Mouse (Mus musculus) kidney, postnatal 0 days (tissue): Measurements from ENCODE around the gene Olfr465-ps1. TPM values are rescaled to one million over a fixed set of nuclear protein-coding genes. Genes with fewer than 3 reads are reported as not detected.

Experiments
- ATAC-seq: fragments of 200-750 bp; cut with Nextera tagmentation; replicated peaks from 2 replicates; pipeline ENCODE4 v1.8.0; 2017; ENCODE audit warnings: low read depth, moderate number of reproducible peaks, moderate TSS enrichment, moderate library complexity; ENCODE audit not compliant: low FRiP score
- DNase-seq: peaks from one replicate; pipeline ENCODE4 v3.0.0-alpha.2; 2016; ENCODE audit warnings: low spot score
- H3K27ac ChIP-seq: fragments of 300-500 bp; sonication (generic); 2 replicates; pipeline ENCODE4 v1.5.1; 2014; ENCODE audit warnings: mild to moderate bottlenecking
- H3K27me3 ChIP-seq: fragments of 300-500 bp; sonication (generic); 2 replicates; pipeline ENCODE4 v1.6.1; 2014; ENCODE audit warnings: low read length, mixed read lengths; ENCODE audit not compliant: insufficient read depth
- H3K36me3 ChIP-seq: fragments of 300-500 bp; sonication (generic); 2 replicates; pipeline ENCODE4 v1.6.1; 2014; ENCODE audit warnings: low read length, mixed read lengths; ENCODE audit not compliant: insufficient read depth
- H3K4me1 ChIP-seq: fragments of 300-500 bp; sonication (generic); replicated peaks from 2 replicates; pipeline ENCODE4 v1.6.1; 2014; ENCODE audit warnings: antibody characterized with exemption, low read length, mixed read lengths; ENCODE audit not compliant: insufficient read depth
- H3K4me2 ChIP-seq: fragments of 300-500 bp; sonication (generic); 2 replicates; pipeline ENCODE4 v1.6.1; 2014; ENCODE audit warnings: mild to moderate bottlenecking, low read length, moderate library complexity, mixed read lengths
- H3K4me3 ChIP-seq: fragments of 300-500 bp; sonication (generic); replicated peaks from 2 replicates; pipeline ENCODE4 v1.5.1; 2014; ENCODE audit warnings: low read depth, low read length
- H3K9ac ChIP-seq: fragments of 300-500 bp; sonication (generic); 2 replicates; pipeline ENCODE4 v1.6.1; 2014; ENCODE audit warnings: low read depth, low read length
- H3K9me3 ChIP-seq: fragments of 300-500 bp; sonication (generic); replicated peaks from 2 replicates; pipeline ENCODE4 v1.6.1; 2016; ENCODE audit warnings: low read length, inconsistent platforms, mixed read lengths
- CTCF ChIP-seq: IDR thresholded peaks from 2 replicates; pipeline ENCODE4 v1.5.1; 2016; ENCODE audit warnings: antibody characterized with exemption, low read depth, mild to moderate bottlenecking, moderate library complexity
- WGBS: fragments of 180-500 bp; shearing (Covaris S2); extraction: QIAGEN DNeasy Blood & Tissue Kit; methylation state at CpG from one replicate; pipeline ENCODE4 v1.1.7; 2014; 5-methylcytosine and 5-hydroxymethylcytosine counted together
- polyA plus RNA-seq: library from polyadenylated mRNA; unstranded; fragments of >200 nt; fragmentation: Nextera tagmentation; extraction: Ambion mirVana; gene quantifications from 2 replicates; pipeline ENCODE4 v1.2.1, GENCODE M21; 2015

Gene Olfr465-ps1
- polyA plus RNA-seq: not detected in 2 replicates

DNA sequence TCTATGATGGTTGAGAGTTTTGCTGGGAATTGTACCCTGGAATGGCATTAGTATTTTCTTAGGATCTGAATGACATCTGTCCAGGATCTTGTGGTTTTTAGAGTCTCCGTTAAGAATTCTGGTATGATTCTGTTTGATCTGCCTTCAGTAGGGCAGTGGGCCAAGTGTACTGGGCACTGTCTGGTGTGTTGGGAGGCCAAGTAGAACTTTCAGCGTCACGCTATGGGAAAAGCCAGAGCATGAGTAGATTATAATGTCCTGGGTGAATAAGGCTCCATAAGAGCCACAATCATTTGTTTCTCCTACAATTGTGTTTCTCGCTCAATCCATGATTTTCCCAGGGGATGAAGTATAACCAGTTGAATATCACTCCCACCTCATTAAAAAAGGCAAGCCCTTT, at the start of gene Olfr465-ps1:
Gene Olfr465-ps1 (plus strand): TSS at position 301 of the 400 bp plus-strand sequence.
- no peak for TF ChIP-seq CTCF
- Histone ChIP-seq H3K4me1 (no peaks in the 10 kb centered on the region), H3K36me3 (no peaks in the 10 kb centered on the region), H3K9ac (no peak within 1 kb of the TSS), H3K27me3 (no peaks in the 10 kb centered on the region), H3K9me3 (no peaks in the 10 kb centered on the region), H3K4me2 (no peak within 1 kb of the TSS), H3K4me3 (no peak within 1 kb of the TSS), H3K27ac (no peak within 1 kb of the TSS)
- 85% methylated on average over 4 of the region's 4 CpGs for WGBS
- DNase-seq (no peak), ATAC-seq (no peak)

DNA sequence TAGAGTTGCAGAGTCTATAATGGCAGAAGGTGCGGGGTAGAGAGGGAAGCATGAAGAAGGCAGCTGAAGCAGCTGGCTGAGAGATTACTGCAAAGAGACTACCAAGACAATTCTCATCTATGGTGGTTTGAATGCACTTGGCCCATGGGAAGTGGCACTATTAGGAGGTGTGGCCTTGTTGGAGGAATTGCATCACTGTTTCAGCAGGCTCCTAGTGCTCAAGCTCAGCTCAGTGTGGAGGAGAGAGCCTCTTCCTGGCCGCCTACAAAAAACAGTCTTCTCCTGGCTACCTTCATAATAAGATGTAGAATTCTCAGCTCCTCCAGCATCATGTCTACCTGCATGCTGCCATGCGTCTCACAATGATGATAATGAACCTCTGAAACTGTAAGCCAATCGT, 42.0 kb upstream of the Olfr465-ps1 start:
- Histone ChIP-seq H3K9ac (no peak overlapping the region), H3K27me3 (no peaks in the 10 kb centered on the region), H3K27ac (no peak overlapping the region), H3K4me2 (no peak overlapping the region), H3K9me3 (peaks cover 7% of the 10 kb centered on the region; the same call in 1 of the 2 replicates), H3K36me3 (0 out of 2 replicates have a peak, but pooled peaks cover 5% of the 10 kb centered on the region), H3K4me1 (no peaks in the 10 kb centered on the region), H3K4me3 (no peak overlapping the region)
- WGBS: 95% methylated on average over 4 of the region's 4 CpGs
- ATAC-seq: no peak
- DNase-seq: no peak
- no peak for TF ChIP-seq CTCF

GRCm38 (mm10) chr13:65097018-65097417, 40.9 kb upstream of the Olfr465-ps1 start:
- H3K4me2 ChIP-seq: no peak overlapping the region
- 0 out of 2 replicates have a peak, but pooled peaks cover 5% of the 10 kb centered on the region for H3K36me3 ChIP-seq
- TF ChIP-seq CTCF: no peak

GRCm38 (mm10) chr13:65100678-65101077, 37.2 kb upstream of the Olfr465-ps1 start:
- WGBS: 97% methylated on average over 9 of the region's 9 CpGs
- H3K9me3 ChIP-seq: peaks cover 7% of the 10 kb centered on the region
- 0 out of 2 replicates have a peak, but pooled peaks cover 5% of the 10 kb centered on the region for H3K36me3 ChIP-seq
- no peak overlapping the region for H3K4me3 ChIP-seq
- H3K9ac ChIP-seq: no peak overlapping the region
- DNase-seq (no peak), ATAC-seq (no peak)
- H3K27me3 ChIP-seq: no peaks in the 10 kb centered on the region
- H3K4me2 ChIP-seq: no peak overlapping the region
- H3K27ac ChIP-seq: no peak overlapping the region
- no peak for TF ChIP-seq CTCF
- no peaks in the 10 kb centered on the region for H3K4me1 ChIP-seq

More at GRCm38 (mm10) chr13:65097018-65097417, 40.9 kb upstream of the Olfr465-ps1 start:
- Histone ChIP-seq H3K9ac (no peak overlapping the region), H3K4me3 (no peak overlapping the region), H3K4me1 (no peaks in the 10 kb centered on the region), H3K27ac (no peak overlapping the region), H3K27me3 (no peaks in the 10 kb centered on the region), H3K9me3 (peaks cover 7% of the 10 kb centered on the region)
- no peak for DNase-seq
- no peak for ATAC-seq

GRCm38 (mm10) chr13:65101232-65101631, 36.7 kb upstream of the Olfr465-ps1 start:
- Histone ChIP-seq H3K4me1 (no peaks in the 10 kb centered on the region), H3K4me3 (no peak overlapping the region), H3K27me3 (no peaks in the 10 kb centered on the region), H3K4me2 (no peak overlapping the region), H3K9me3 (peaks cover 7% of the 10 kb centered on the region), H3K27ac (no peak overlapping the region), H3K36me3 (0 out of 2 replicates have a peak, but pooled peaks cover 5% of the 10 kb centered on the region), H3K9ac (no peak overlapping the region)
- TF ChIP-seq CTCF: no peak
- no peak for DNase-seq
- 91% methylated on average over 3 of the region's 3 CpGs for whole genome bisulfite sequencing
- ATAC-seq: no peak

- Histone ChIP-seq H3K4me1 (no peaks in the 10 kb centered on the region), H3K27ac (peak overlapping the region; percentile 96), H3K36me3 (no peaks in the 10 kb centered on the region), H3K4me2 (peak overlapping the region; percentile 68), H3K9ac (peak overlapping the region; percentile 94), H3K9me3 (no peaks in the 10 kb centered on the region), H3K4me3 (peak overlapping the region; percentile 87), H3K27me3 (no peaks in the 10 kb centered on the region)
- ATAC-seq (no peak), DNase-seq (peak; percentile 56)
- WGBS: 1% methylated on average over 5 of the region's 5 CpGs
- no peak for TF ChIP-seq CTCF
Measured at GRCm38 (mm10) chr13:65111961-65112360, 25.9 kb upstream of the Olfr465-ps1 start.
